Mouse (Mus musculus): ENCODE results near the gene Rps11. TPM values are rescaled to one million over a fixed set of nuclear protein-coding genes. Genes with fewer than 3 reads are reported as not detected.

The Rps11 gene
- total and polyA plus RNA-seq, 2 experiments from 2014 or later: 794 to 824 TPM

GRCm38 (mm10) chr7:45141914-45142313, 17.7 kb upstream of the Rps11 start:
- Histone ChIP-seq H3K4me3 (ENCODE audit: low read length) (no peak overlapping the region), H3K27ac (no peak overlapping the region), H3K9ac (replicated peaks; ENCODE audit: low read length) (no peak overlapping the region), H3K4me1 (ENCODE audit: insufficient read depth, low read length) (no peaks in the 10 kb centered on the region), H3K4me2 (ENCODE audit: low read depth, low read length) (no peak overlapping the region), H3K27me3 (ENCODE audit: insufficient read depth, low read length) (no peaks in the 10 kb centered on the region), H3K36me3 (ENCODE audit: insufficient read depth, low read length) (no peaks in the 10 kb centered on the region; the same call in 1 of the 2 replicates), H3K9me3 (ENCODE audit: low read length) (no peaks in the 10 kb centered on the region)
- ATAC-seq: no peak
- no peak for DNase-seq (ENCODE audit: low spot score)
- 90% methylated on average over 5 of the region's 5 CpGs for WGBS
- TF ChIP-seq CTCF (IDR thresholded peaks at IDR 0.05; ENCODE audit: low read depth): no peak

DNA sequence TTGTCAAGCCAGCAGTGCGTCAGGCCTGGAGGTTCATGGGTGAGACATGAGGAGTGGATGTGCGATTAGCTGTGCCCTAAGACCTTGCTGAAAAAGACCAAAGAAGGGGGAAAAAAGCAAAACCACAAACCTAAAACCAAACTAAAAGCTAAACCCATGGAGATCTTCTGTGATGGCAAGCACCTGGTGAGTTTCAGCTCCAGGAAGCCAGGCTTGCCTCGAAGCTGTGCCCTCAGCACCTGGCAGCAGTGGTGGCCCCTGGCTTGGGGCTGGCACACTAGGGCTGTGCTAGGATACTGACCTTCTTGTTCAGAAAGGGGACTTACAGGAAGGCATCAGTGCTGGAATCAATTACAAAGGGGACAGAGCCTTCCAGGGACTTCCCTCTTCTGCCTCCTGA, 17.1 kb upstream of the Rps11 start:
- no peaks in the 10 kb centered on the region; the same call in 1 of the 2 replicates for H3K36me3 ChIP-seq (ENCODE audit: insufficient read depth, low read length)
- ATAC-seq (no peak), DNase-seq (ENCODE audit: low spot score) (no peak)
- H3K27ac ChIP-seq: no peak overlapping the region
- H3K9ac ChIP-seq (replicated peaks; ENCODE audit: low read length): no peak overlapping the region
- no peaks in the 10 kb centered on the region for H3K4me1 ChIP-seq (ENCODE audit: insufficient read depth, low read length)
- no peaks in the 10 kb centered on the region for H3K9me3 ChIP-seq (ENCODE audit: low read length)
- H3K4me2 ChIP-seq (ENCODE audit: low read depth, low read length): no peak overlapping the region
- no peaks in the 10 kb centered on the region for H3K27me3 ChIP-seq (ENCODE audit: insufficient read depth, low read length)
- no peak overlapping the region for H3K4me3 ChIP-seq (ENCODE audit: low read length)
- TF ChIP-seq CTCF (IDR thresholded peaks at IDR 0.05; ENCODE audit: low read depth): no peak
- WGBS: 83% methylated on average over 3 of the region's 3 CpGs

GRCm38 (mm10) chr7:45139904-45140723, 15.9 kb upstream of the Rps11 start:
- H3K27ac ChIP-seq: no peak overlapping the region
- H3K27me3 ChIP-seq (ENCODE audit: insufficient read depth, low read length): no peaks in the 10 kb centered on the region
- no peaks in the 10 kb centered on the region for H3K4me1 ChIP-seq (ENCODE audit: insufficient read depth, low read length)
- ATAC-seq (no peak), DNase-seq (ENCODE audit: low spot score) (peak; percentile 34)
- no peak overlapping the region for H3K4me2 ChIP-seq (ENCODE audit: low read depth, low read length)
- no peak overlapping the region for H3K9ac ChIP-seq (replicated peaks; ENCODE audit: low read length)
- H3K4me3 ChIP-seq (ENCODE audit: low read length): no peak overlapping the region
- 71% methylated on average over 8 of the region's 8 CpGs for WGBS
- TF ChIP-seq CTCF (IDR thresholded peaks at IDR 0.05; ENCODE audit: low read depth): no peak
- H3K36me3 ChIP-seq (ENCODE audit: insufficient read depth, low read length): no peaks in the 10 kb centered on the region; the same call in 1 of the 2 replicates
- H3K9me3 ChIP-seq (ENCODE audit: low read length): no peaks in the 10 kb centered on the region

GRCm38 (mm10) chr7:45138403-45138802, 14.2 kb upstream of the Rps11 start:
- TF ChIP-seq CTCF (IDR thresholded peaks at IDR 0.05; ENCODE audit: low read depth): no peak
- no peak for ATAC-seq
- no peak for DNase-seq (ENCODE audit: low spot score)

DNA sequence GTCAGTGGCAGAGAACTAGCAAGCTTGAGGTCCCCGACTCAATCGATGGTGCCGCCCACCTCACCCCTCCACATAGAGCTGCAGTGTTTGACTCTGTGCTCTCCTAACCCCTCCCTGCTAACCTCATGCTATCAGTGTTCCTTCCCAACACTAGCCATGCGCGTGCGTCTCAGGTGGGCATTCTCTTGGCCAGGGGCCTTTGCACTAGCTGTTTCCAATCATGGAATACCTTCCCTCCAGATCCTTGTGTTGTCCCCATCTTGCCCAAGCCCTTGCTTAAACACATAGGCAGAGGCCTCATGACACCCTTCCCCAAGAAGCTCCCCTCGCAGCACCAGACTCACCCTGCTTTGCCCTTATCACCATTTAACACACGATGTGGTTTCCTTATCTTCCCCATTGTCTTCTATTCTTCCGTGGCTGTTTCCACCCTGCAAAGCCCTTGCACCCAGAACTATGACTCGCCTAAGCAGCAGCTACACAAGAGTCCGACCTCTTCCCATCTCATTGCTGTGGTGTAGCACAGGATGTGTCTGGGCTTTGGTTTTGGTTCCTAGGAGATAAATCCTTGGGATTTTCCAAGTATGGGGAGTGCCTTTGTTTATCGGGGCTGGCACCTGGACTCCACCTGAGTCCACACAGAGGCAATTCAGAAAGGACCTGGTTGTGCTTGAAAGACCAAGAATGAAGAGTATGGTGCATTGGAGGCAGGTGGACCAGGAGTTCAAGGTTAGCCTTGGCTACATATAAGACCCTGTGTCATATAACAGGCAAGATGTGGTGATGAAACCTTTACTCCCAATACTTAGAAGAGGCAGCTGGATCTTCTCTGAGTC, 13.2 kb upstream of the Rps11 start:
- no peak overlapping the region for H3K4me3 ChIP-seq (ENCODE audit: low read length)
- H3K9ac ChIP-seq (replicated peaks; ENCODE audit: low read length): no peak overlapping the region
- H3K9me3 ChIP-seq (ENCODE audit: low read length): no peaks in the 10 kb centered on the region
- no peak for TF ChIP-seq CTCF (IDR thresholded peaks at IDR 0.05; ENCODE audit: low read depth)
- no peak for ATAC-seq
- H3K36me3 ChIP-seq (ENCODE audit: insufficient read depth, low read length): no peaks in the 10 kb centered on the region
- no peak overlapping the region for H3K4me2 ChIP-seq (ENCODE audit: low read depth, low read length)
- H3K4me1 ChIP-seq (ENCODE audit: insufficient read depth, low read length): no peaks in the 10 kb centered on the region
- DNase-seq (ENCODE audit: low spot score): no peak
- 84% methylated on average over 12 of the region's 12 CpGs for WGBS
- H3K27ac ChIP-seq: no peak overlapping the region
- no peaks in the 10 kb centered on the region for H3K27me3 ChIP-seq (ENCODE audit: insufficient read depth, low read length)

More at GRCm38 (mm10) chr7:45138403-45138802, 14.2 kb upstream of the Rps11 start:
- H3K36me3 ChIP-seq (ENCODE audit: insufficient read depth, low read length): no peaks in the 10 kb centered on the region
- H3K27me3 ChIP-seq (ENCODE audit: insufficient read depth, low read length): no peaks in the 10 kb centered on the region
- H3K4me2 ChIP-seq (ENCODE audit: low read depth, low read length): no peak overlapping the region
- WGBS: 88% methylated on average over 1 of the region's 1 CpGs
- no peaks in the 10 kb centered on the region for H3K4me1 ChIP-seq (ENCODE audit: insufficient read depth, low read length)
- H3K9ac ChIP-seq (replicated peaks; ENCODE audit: low read length): no peak overlapping the region
- H3K27ac ChIP-seq: no peak overlapping the region
- H3K4me3 ChIP-seq (ENCODE audit: low read length): no peak overlapping the region
- no peaks in the 10 kb centered on the region for H3K9me3 ChIP-seq (ENCODE audit: low read length)

- peak; percentile 97 for TF ChIP-seq CTCF (IDR thresholded peaks at IDR 0.05; ENCODE audit: low read depth)
Observed at GRCm38 (mm10) chr7:45135993-45136567, 11.8 kb upstream of the Rps11 start, which contains the start of the genes Gm45713 and Flt3l. Gene Gm45713 (minus strand): TSS chr7:45136231. Gene Flt3l (minus strand): TSS chr7:45136432.

More at GRCm38 (mm10) chr7:45135993-45136567, 11.8 kb upstream of the Rps11 start, which contains the start of the genes Gm45713 and Flt3l:
- WGBS: 5% methylated on average over 29 of the region's 29 CpGs
- ATAC-seq: peak; percentile 85
- Histone ChIP-seq H3K27me3 (ENCODE audit: insufficient read depth, low read length) (no peaks in the 10 kb centered on the region), H3K9me3 (ENCODE audit: low read length) (no peaks in the 10 kb centered on the region), H3K36me3 (ENCODE audit: insufficient read depth, low read length) (no peaks in the 10 kb centered on the region), H3K4me3 (ENCODE audit: low read length) (peak within 1 kb of the TSS; percentile 46), H3K4me1 (ENCODE audit: insufficient read depth, low read length) (no peaks in the 10 kb centered on the region), H3K27ac (no peak within 1 kb of the TSS), H3K9ac (replicated peaks; ENCODE audit: low read length) (peak within 1 kb of the TSS; percentile 51), H3K4me2 (ENCODE audit: low read depth, low read length) (peak within 1 kb of the TSS; percentile 67)
- DNase-seq (ENCODE audit: low spot score): peak; percentile 91

Measured in hindbrain, postnatal 0 days (tissue).